Mouse (Mus musculus) stomach, embryonic 15.5 days (tissue): ENCODE measurements around the gene Cep19. TPM values are rescaled to one million over a fixed set of nuclear protein-coding genes. Genes with fewer than 3 reads are reported as not detected.

ENCODE experiments used
- ATAC-seq: fragments of 200-750 bp; cut with Nextera tagmentation; 2 replicates; pipeline ENCODE4 v1.8.0; 2017; ENCODE audit warnings: low read depth, moderate number of reproducible peaks, moderate TSS enrichment; ENCODE audit not compliant: insufficient read depth, low FRiP score
- H3K27ac ChIP-seq: fragments of 300-500 bp; sonication (generic); 2 replicates; pipeline ENCODE4 v1.5.1; 2015; ENCODE audit warnings: mild to moderate bottlenecking, inconsistent platforms
- H3K27me3 ChIP-seq: fragments of 300-500 bp; sonication (generic); replicated peaks from 2 replicates; pipeline ENCODE4 v1.6.1; 2015; ENCODE audit warnings: inconsistent platforms
- H3K36me3 ChIP-seq: fragments of 300-500 bp; sonication (generic); 2 replicates; pipeline ENCODE4 v1.6.1; 2015; ENCODE audit warnings: inconsistent platforms
- H3K4me1 ChIP-seq: fragments of 300-500 bp; sonication (generic); 2 replicates; pipeline ENCODE4 v1.6.1; 2015; ENCODE audit warnings: inconsistent platforms
- H3K4me2 ChIP-seq: fragments of 300-500 bp; sonication (generic); 2 replicates; pipeline ENCODE4 v1.6.1; 2015; ENCODE audit warnings: mild to moderate bottlenecking, inconsistent platforms
- H3K4me3 ChIP-seq: fragments of 300-500 bp; sonication (generic); replicated peaks from 2 replicates; pipeline ENCODE4 v1.5.1; 2015; ENCODE audit warnings: inconsistent platforms
- H3K9ac ChIP-seq: fragments of 300-500 bp; sonication (generic); 2 replicates; pipeline ENCODE4 v1.6.1; 2015; ENCODE audit warnings: inconsistent platforms
- H3K9me3 ChIP-seq: fragments of 300-500 bp; sonication (generic); 2 replicates; pipeline ENCODE4 v1.6.1; 2016; ENCODE audit warnings: inconsistent platforms
- WGBS: fragments of 180-500 bp; shearing (Covaris S2); methylation state at CpG from one replicate; pipeline ENCODE4 v1.1.7; 2015; 5-methylcytosine and 5-hydroxymethylcytosine counted together
- polyA plus RNA-seq: library from polyadenylated mRNA; unstranded; fragments of >200 nt; fragmentation: Nextera tagmentation; extraction: Ambion mirVana; gene quantifications from 2 replicates; pipeline ENCODE4 v1.2.1, GENCODE M21; 2015

Gene Cep19
- polyA plus RNA-seq, 1 experiment from 2014 or later, result 27.8 TPM

DNA sequence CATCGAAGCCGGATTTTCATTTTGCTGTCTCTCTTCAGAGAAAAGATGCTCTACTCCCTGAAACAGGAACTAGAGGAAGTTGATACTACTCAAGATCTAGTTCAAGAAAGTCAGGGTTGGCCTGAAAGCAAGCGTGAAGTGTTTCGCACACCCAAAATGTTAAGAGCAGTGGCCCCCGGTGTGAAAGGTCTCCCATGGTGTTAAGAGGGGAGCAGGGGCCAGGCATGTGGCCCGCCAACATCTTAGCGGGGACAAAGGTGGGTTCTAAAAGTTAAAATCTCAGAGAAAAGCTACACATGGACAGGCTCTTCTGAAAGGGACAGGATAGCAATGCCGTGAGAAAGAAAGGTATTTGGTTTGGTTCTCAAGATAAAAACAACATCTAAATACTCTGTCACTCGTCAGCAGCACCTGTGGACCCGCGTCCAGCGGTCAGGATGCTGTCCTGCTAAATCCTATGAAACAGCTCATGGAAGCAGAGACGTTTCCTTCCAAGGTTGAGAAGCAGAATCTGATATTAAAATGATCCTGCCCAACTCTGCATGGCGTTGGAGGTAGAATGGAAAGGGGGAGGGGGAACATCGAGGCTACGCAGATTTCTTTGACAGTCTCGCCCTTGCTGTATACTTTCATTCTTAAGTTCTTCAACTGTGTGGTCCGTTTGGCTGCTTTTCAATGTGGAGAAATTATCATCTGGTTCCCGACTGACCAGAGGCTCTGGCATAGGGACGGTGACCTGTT, 30.0 kb downstream of the Cep19 start:
- peak overlapping the region; percentile 37 for H3K4me2 ChIP-seq
- H3K27me3 ChIP-seq, result no peaks in the 10 kb centered on the region
- H3K9me3 ChIP-seq, result no peaks in the 10 kb centered on the region
- no peaks in the 10 kb centered on the region for H3K4me1 ChIP-seq
- H3K27ac ChIP-seq, result peak overlapping the region; percentile 48; the same call in 1 of the 2 replicates
- H3K4me3 ChIP-seq, result peak overlapping the region; percentile 21
- 63% methylated on average over 20 of the region's 20 CpGs for WGBS
- no peaks in the 10 kb centered on the region for H3K36me3 ChIP-seq
- no peak overlapping the region for H3K9ac ChIP-seq
- ATAC-seq, result no peak

GRCm38 (mm10) chr16:32130190-32130826, 30.7 kb downstream of the Cep19 start:
- 58% methylated on average over 16 of the region's 16 CpGs for WGBS
- Histone ChIP-seq H3K4me2 (peak overlapping the region; percentile 37), H3K9me3 (no peaks in the 10 kb centered on the region), H3K27me3 (no peaks in the 10 kb centered on the region), H3K27ac (peak overlapping the region; percentile 48; the same call in 1 of the 2 replicates), H3K4me3 (peak overlapping the region; percentile 21), H3K36me3 (no peaks in the 10 kb centered on the region), H3K9ac (no peak overlapping the region), H3K4me1 (no peaks in the 10 kb centered on the region)
- peak; percentile 58; the same call in 1 of the 2 replicates for ATAC-seq

DNA sequence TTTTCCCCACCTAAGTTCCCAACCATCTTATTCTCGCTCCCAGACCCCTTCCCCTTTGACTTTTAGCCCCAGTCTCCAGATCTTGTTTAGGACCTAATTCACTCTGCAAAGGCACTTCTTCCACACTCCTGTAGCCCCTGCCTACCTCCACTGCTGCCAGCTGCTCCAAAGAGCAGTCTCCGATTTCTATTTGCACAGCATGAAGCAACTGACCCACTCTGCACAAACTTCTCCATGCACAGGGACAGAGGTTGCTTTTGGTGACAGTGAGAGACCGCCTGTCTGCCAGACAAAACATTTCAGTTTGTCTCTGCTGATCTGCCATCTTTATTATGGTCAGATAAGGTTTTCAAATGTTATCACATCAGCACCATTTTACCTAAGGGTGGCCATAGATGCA, 33.5 kb downstream of the Cep19 start:
- Histone ChIP-seq H3K4me3 (no peak overlapping the region), H3K9ac (no peak overlapping the region), H3K36me3 (no peaks in the 10 kb centered on the region), H3K27ac (no peak overlapping the region), H3K27me3 (no peaks in the 10 kb centered on the region), H3K4me1 (no peaks in the 10 kb centered on the region), H3K9me3 (no peaks in the 10 kb centered on the region), H3K4me2 (no peak overlapping the region)
- ATAC-seq, result no peak
- WGBS, result 75% methylated on average over 3 of the region's 3 CpGs

DNA sequence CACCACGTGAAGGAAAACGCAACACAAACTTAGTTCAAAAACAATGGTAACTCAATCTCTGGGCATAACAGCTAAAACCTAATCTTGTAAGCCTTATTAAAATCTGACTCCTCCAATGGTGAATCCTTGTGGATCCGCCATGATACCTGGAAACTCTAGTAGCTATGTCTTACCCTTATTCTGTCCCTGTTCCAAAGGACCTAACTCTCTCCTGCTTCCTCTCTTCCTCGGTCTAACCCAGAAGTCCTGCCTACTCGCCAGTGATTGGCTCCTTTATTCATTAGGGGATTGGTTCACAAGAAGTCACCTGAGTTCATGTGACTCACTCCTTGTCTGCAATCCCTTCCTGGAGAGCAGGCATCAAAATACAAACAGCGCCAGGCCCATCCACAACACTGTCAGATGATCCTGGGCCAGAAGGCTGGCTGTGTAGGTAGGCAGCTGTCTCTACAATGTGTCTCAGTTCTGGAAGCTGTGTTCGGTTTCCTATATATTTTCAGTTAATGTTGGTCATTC, 36.3 kb downstream of the Cep19 start:
- H3K9me3 ChIP-seq, result no peaks in the 10 kb centered on the region
- H3K27ac ChIP-seq, result no peak overlapping the region
- H3K4me1 ChIP-seq, result no peaks in the 10 kb centered on the region
- H3K4me2 ChIP-seq, result no peak overlapping the region
- no peaks in the 10 kb centered on the region for H3K27me3 ChIP-seq
- no peaks in the 10 kb centered on the region for H3K36me3 ChIP-seq
- no peak overlapping the region for H3K9ac ChIP-seq
- no peak overlapping the region for H3K4me3 ChIP-seq
- ATAC-seq, result no peak
- 81% methylated on average over 7 of the region's 7 CpGs for WGBS

DNA sequence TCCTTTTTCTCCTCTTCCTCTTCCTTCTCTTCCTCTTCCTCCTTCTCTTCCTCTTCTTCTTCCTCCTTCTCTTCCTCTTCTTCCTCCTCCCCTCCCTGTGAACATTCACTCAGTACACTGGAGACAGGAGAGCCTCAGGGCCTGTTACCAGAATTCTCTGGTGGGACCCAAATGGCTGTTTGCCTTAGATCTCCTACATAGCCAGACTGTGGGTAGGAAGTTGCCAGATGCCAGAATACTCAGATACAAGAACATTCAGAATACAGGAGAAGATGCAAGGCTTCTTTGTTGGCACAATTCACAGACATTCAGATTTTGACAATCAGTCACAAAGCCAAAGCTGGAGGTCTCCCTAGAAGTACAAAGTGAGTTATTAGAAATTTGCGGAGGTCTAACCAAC, 39.4 kb downstream of the Cep19 start:
- Histone ChIP-seq H3K9me3 (no peaks in the 10 kb centered on the region), H3K27me3 (no peaks in the 10 kb centered on the region), H3K36me3 (no peaks in the 10 kb centered on the region), H3K9ac (no peak overlapping the region), H3K4me3 (no peak overlapping the region), H3K4me1 (no peaks in the 10 kb centered on the region), H3K4me2 (no peak overlapping the region), H3K27ac (no peak overlapping the region)
- WGBS, result 61% methylated on average over 1 of the region's 1 CpGs
- ATAC-seq, result no peak

GRCm38 (mm10) chr16:32143766-32144165, 44.2 kb downstream of the Cep19 start:
- Histone ChIP-seq H3K27me3 (no peaks in the 10 kb centered on the region), H3K27ac (no peak overlapping the region), H3K9ac (no peak overlapping the region), H3K4me3 (no peak overlapping the region), H3K36me3 (no peaks in the 10 kb centered on the region), H3K4me2 (no peak overlapping the region), H3K9me3 (no peaks in the 10 kb centered on the region), H3K4me1 (no peaks in the 10 kb centered on the region)
- WGBS, result 90% methylated on average over 15 of the region's 15 CpGs
- no peak for ATAC-seq

DNA sequence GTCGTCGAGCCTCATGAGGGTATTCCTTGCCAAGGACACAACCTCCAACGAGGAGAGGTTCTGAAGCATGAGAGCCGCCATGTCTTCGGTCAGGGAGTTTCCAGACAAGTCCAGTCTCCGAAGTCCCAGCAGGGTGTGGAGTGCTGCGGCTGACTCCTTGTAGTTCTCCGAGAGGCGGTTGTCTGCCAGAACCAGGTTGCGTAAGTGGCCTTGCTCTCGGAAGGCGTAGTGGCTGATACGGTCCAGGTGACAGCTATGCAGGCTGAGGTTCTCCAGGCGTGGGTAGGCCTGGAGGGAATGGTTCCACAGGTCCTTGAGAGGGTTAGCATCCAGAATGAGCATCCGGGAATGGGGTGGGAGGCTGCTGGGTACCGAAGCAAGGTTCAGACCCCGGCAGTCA, 45.0 kb downstream of the Cep19 start:
- H3K4me2 ChIP-seq, result no peak overlapping the region
- H3K36me3 ChIP-seq, result no peaks in the 10 kb centered on the region
- WGBS, result 93% methylated on average over 17 of the region's 17 CpGs
- no peak overlapping the region for H3K4me3 ChIP-seq
- no peaks in the 10 kb centered on the region for H3K4me1 ChIP-seq
- H3K27ac ChIP-seq, result no peak overlapping the region
- no peak for ATAC-seq
- no peak overlapping the region for H3K9ac ChIP-seq
- H3K27me3 ChIP-seq, result no peaks in the 10 kb centered on the region
- no peaks in the 10 kb centered on the region for H3K9me3 ChIP-seq

DNA sequence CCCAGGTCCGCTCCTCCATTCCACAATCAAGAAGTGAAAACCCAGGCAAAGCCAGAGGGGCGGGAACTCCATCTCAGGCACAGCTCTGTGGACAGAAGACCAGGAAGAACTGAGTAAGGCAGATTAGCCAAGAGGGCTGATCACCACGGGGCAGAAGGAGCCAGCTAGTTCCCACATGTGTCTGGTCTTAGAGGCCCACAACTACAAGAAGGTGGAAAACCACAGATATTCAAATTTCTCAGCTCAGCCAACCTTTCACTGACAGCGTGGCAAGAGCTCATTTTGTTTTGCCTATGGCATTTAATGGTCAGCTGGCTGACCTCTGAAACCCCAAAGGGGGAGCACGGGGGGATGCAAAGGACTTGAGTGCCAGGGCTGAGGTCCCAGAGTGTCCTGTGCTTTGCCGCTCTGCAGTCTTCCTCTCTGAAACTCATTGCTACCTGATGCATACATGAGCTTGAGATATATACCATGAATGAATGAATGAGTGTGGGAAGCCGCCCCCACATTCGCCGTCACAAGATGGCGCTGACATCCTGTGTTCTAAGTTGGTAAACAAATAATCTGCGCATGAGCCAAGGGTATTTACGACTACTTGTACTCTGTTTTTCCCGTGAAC, 48.1 kb downstream of the Cep19 start:
- no peak for ATAC-seq
- Histone ChIP-seq H3K9me3 (no peaks in the 10 kb centered on the region), H3K4me1 (no peaks in the 10 kb centered on the region), H3K4me3 (no peak overlapping the region), H3K4me2 (0 out of 2 replicates have a peak overlapping the region, but pooled peaks have one; percentile 19), H3K9ac (no peak overlapping the region), H3K36me3 (no peaks in the 10 kb centered on the region), H3K27ac (no peak overlapping the region), H3K27me3 (no peaks in the 10 kb centered on the region)
- WGBS, result 59% methylated on average over 12 of the region's 13 CpGs

DNA sequence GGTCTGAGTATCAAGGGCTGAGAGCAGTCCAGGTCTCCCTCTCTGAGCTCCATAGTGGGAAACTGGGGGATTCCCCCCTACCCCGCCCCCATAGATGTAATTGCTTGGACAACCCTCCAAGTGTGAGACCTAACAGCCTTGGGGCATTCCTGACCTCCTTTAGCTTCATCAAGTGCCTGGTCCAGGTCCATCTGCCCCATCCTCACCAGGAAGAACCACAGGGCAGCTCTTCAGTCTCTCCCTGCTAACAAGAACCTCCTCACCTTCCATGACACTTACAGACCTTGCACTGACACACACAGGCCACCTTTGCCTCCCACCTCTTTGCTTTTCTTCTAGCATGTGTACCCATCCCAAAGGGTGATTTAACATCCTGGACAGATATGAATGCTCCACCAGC, 54.4 kb downstream of the Cep19 start:
- no peak for ATAC-seq
- Histone ChIP-seq H3K36me3 (no peaks in the 10 kb centered on the region), H3K9ac (no peak overlapping the region), H3K27me3 (no peaks in the 10 kb centered on the region), H3K4me3 (no peak overlapping the region), H3K9me3 (no peaks in the 10 kb centered on the region), H3K4me1 (no peaks in the 10 kb centered on the region), H3K4me2 (no peak overlapping the region), H3K27ac (no peak overlapping the region)
- 90% methylated on average over 1 of the region's 1 CpGs for WGBS

GRCm38 (mm10) chr16:32154437-32154836, 54.8 kb downstream of the Cep19 start:
- H3K9me3 ChIP-seq, result no peaks in the 10 kb centered on the region
- H3K27me3 ChIP-seq, result no peaks in the 10 kb centered on the region
- no peak overlapping the region for H3K9ac ChIP-seq
- H3K27ac ChIP-seq, result no peak overlapping the region
- ATAC-seq, result no peak
- H3K36me3 ChIP-seq, result no peaks in the 10 kb centered on the region
- no peak overlapping the region for H3K4me2 ChIP-seq
- WGBS, result 58% methylated on average over 13 of the region's 13 CpGs
- no peak overlapping the region for H3K4me3 ChIP-seq
- no peaks in the 10 kb centered on the region for H3K4me1 ChIP-seq

- no peak for ATAC-seq
- Histone ChIP-seq H3K27ac (no peak overlapping the region), H3K36me3 (no peaks in the 10 kb centered on the region), H3K27me3 (no peaks in the 10 kb centered on the region), H3K9me3 (no peaks in the 10 kb centered on the region), H3K4me1 (no peaks in the 10 kb centered on the region), H3K4me3 (no peak overlapping the region), H3K4me2 (no peak overlapping the region), H3K9ac (no peak overlapping the region)
- 29% methylated on average over 3 of the region's 3 CpGs for WGBS
These were observed 57.1 kb downstream of the Cep19 start for GRCm38 (mm10) chr16:32156719-32157118.

DNA sequence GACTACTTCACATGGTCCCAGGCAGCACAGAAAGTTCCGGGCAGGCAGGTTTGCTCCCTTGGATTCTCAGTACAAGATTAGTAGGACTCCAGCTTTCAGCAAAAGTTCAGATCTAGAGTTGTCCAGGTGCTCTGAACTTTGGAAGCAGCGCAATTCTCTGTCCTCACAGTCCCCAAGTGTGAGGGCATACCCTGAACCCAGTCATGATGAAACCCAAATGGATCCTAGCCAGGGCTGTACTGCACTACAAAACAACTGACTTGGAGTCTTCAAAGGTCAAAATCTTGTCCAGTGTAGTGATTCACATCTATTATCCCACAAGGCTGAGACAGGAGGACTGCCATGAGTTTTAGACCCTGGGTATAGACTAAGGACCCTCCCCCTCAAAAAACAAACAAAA, 57.8 kb downstream of the Cep19 start:
- Histone ChIP-seq H3K4me2 (no peak overlapping the region), H3K4me3 (no peak overlapping the region), H3K9me3 (no peaks in the 10 kb centered on the region), H3K4me1 (no peaks in the 10 kb centered on the region), H3K27ac (no peak overlapping the region), H3K36me3 (no peaks in the 10 kb centered on the region), H3K27me3 (no peaks in the 10 kb centered on the region), H3K9ac (no peak overlapping the region)
- no peak for ATAC-seq
- WGBS, result 81% methylated on average over 2 of the region's 2 CpGs
